Mouse (Mus musculus) ES-E14 (cell line): ENCODE data around the gene Ap4m1.

Source experiments
- MAFK ChIP-seq: IDR thresholded peaks from 2 replicates; pipeline ENCODE4 v1.6.1; 2014; ENCODE audit warnings: mild to moderate bottlenecking, low read depth, low read length, inconsistent platforms; ENCODE audit not compliant: insufficient read depth
- ZC3H11A ChIP-seq: IDR thresholded peaks from 2 replicates; pipeline ENCODE4 v1.6.1; 2012; ENCODE audit warnings: low read depth, mild to moderate bottlenecking, inconsistent platforms, low read length, borderline replicate concordance

DNA sequence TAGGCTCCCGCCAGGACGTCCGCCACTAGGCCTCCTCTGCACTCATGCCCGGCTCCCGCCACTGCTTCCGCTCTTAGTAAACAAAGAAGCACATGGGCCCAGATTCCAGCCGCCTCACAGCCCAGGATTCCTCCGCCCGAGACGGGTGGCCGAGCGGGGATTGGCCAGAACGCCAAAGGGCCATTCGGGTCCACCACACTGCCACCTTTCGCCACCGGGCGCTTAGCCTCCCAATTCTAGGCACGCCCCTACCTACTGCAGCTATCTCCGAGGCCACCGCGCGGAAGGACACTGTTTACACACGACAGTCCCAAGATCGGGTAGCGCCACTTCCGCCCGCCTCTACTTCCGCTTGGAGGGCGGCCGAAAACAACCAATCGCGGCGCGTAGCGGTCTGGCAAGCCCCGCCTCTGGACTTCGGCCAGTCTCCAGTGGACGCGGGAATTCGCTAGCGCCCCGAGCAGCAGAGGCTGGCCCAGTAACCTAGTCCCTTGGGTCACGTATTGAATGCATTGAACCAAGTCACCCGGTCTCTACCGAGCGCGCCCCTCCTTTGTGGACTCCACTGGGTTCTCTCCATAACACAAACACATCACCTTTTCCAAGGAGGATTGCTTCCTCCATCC lies 753 bp upstream of the Ap4m1 start:
- TF ChIP-seq MAFK = no peak
- TF ChIP-seq ZC3H11A = no peak
